Mouse (Mus musculus) heart, postnatal 0 days (tissue): ENCODE data around the gene Tmem178.

ENCODE experiments used
- CTCF ChIP-seq: IDR thresholded peaks from 2 replicates; pipeline ENCODE4 v1.5.1; 2016; ENCODE audit warnings: antibody characterized with exemption, control low read depth, low read depth
- EP300 ChIP-seq: IDR thresholded peaks from 2 replicates; pipeline ENCODE4 v1.6.1; 2016; ENCODE audit warnings: antibody characterized with exemption, low read depth

DNA sequence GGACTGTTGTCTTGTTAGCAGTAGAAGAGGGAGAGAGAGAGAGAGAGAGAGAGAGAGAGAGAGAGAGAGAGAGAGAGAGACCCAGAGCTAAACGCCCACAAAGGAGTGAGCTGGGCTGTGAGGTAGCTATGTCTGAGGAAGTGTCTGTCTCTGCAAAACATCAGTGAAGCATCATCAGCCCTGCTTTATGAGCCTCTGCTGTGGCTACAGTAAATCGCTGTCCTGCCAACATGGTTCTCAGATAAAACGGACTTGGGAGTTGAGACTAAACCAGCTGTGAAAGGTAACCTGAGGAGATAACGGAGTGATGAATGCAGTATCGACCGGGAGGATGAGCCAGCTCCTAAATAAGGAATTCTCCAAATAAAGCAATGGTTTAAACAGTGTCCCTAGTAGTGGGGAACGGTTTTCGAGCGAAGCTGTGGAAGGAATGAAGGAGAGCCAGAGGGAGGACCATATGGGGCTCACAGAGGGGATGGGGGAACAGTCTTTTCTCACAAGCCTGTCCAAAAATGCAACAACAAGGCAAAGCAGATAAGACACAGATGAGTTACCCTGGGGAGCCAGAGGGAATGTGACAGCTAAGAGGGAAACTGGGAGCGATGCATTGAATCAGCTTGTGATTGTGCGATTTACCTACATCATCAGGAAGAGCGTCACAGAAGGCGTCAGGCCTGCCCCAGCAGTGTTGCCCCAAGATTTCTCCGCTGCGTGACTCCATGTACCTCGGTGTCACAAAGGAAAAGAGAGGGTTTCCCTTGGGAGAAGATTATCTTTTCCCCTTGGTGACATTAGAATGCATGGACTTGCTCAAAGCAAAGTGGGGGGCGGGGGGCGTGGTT, 66.6 kb downstream of the Tmem178 start:
- TF ChIP-seq EP300, result no peak
- TF ChIP-seq CTCF, result no peak
